Mouse (Mus musculus) kidney, adult 9 months (tissue): ENCODE data around the gene Pnpla2.

Experiments
- DNase-seq: peaks from one replicate; pipeline ENCODE4 v3.0.0; 2022

The Pnpla2 gene

DNA sequence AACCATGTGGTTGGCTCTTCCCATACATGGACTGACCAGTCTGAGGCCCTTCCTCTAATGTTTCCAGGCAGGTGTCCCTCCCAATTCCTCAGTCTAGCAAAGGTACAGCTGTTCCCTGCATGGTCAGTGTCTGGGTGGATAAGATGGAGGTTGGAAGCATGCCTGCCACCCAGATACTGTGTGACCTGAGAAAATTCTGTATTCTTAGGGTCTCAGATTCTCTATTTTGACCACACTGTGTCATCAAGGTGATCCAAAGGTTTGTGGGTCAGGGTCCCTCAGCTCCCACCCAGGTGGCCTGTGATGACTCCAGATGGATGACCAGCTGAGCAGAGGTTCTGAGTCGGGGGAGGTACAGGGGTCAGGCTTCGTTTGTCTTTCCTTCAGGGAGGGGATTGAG lies 30.2 kb downstream of the Pnpla2 start:
- no peak for DNase-seq

DNA sequence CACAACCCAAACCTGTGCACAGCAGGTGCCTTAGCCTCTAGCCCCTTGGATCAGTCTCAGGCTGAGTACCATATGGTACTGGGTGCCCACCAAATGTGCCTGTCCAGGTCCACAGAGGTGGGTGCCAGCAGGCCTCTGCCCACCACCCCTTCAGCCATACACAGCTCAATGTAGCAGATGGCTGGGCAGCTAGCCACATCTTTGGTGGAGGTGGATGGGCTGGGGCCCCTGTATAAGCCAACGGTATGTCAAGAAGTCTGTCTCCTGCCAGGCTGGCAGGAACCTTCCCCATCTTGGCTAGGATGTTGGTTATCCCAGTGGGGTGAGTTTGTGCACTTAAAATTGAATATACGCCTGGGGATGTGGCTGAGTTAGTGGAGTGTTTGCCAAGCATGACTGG lies 30.6 kb downstream of the Pnpla2 start:
- DNase-seq: no peak

DNA sequence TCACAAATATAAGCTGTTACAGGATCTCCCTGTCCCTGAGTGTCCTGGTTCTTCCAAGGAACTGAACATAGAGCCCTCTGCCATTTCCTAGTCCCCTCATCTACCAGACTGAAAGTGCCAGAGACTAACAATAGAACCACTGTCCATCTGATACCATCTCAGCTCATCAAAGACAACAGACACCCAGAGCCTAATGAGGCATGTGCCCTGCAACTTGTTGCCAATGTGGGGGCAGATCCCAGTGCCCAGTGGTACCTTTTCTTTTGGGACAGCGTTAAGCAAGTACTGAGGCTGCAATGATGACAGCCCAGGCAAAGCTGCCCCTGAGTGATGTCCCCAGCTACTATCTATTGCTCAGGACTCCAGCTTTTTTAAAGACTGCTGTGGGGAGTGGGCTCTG lies 31.2 kb downstream of the Pnpla2 start:
- no peak for DNase-seq

DNA sequence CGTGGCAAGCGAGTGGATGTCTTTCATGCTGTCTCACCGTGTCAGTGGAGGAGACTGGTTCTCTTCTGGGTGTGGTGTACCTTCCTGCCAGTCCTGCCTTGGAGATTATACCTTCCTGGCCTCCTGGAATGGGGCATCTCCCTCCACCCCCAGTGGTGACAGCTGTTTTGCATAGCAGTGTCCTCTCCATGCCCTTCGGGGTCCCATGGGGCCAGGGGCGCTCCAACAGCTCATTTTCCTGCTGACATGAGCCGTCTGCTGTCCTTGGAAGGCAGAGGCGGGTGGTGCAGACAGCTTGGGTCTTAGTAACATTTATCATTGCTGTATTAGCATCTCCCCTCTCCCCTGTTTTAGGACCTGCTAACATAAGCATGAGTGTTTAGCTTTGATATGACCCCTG lies 32.1 kb downstream of the Pnpla2 start:
- DNase-seq: no peak

DNA sequence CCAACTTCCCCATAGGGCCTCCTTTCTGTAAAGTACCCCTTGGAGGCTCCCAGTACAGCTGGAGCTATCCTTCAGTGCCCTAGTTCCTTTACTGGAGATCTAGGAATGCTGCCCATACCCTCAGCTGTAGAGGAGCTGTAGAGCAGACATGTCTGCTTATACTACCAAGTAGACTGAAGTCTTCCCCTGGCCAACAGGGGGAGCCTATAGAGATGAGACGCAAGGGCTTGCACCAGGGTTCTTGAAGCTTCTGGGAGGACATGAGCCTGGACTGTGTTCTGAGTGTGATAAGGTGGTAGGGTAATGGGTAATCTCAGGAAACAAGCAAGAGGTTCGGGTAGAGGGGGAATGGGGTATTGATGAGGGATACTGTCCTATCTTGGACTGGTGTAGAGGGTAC lies 36.2 kb downstream of the Pnpla2 start:
- DNase-seq: no peak

DNA sequence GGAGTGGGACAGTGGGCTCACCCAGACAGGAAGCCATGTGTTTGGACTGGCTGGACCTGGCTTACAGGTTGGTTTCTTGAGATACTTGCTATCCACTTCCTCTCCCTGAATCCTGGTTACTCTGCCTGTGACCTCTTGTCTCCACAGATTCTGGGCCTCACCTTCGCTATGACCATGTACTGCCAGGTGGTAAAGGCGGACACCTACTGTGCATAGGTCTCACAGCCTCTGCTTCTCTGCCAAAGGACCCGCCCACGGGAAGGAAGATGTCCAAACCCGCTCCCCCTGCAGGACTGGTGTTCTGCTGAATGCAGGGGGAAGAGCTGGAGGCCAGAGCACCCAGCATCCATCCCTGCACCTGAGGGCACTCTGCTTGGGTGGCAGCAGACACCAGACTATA lies 37.7 kb downstream of the Pnpla2 start:
- DNase-seq: no peak

DNA sequence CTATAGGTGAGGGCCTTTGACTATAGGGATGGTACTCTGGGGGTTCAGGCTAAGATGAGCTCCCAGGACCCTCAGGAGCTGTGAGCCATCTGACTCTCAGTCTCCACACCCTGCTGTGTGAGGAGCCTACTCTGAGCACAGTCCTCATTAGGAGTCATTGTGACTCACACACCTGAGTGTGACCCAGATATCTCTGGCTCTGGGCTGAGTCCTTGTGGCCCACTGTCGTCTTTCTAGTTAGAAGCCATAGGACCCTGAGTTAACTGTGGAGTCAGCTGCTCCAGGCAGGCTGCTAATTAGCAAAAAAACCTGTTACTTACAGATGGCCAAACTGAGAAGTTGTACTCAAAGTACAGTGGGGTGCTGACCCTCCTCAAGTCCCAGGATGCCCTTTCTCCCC lies 38.7 kb downstream of the Pnpla2 start:
- DNase-seq: no peak

DNA sequence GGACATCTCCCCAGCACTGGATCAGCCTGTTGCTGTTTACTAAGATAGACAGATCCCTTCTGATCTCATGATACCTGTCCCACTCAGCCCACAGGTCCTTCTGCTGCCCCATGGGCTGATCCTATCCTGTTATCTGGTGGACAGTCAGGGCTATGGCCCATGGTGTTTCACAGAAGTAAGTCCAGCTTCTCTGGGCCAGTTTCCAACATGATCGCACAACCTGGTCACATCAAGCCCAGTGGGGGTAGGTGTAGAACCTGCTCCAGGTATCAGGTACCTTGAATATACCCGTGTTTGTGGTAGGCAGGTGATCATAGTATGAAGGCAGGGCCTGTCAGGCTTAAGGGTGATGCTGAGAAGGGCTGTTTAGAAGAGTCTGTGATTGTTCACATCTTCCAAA lies 40.4 kb downstream of the Pnpla2 start:
- no peak for DNase-seq

DNA sequence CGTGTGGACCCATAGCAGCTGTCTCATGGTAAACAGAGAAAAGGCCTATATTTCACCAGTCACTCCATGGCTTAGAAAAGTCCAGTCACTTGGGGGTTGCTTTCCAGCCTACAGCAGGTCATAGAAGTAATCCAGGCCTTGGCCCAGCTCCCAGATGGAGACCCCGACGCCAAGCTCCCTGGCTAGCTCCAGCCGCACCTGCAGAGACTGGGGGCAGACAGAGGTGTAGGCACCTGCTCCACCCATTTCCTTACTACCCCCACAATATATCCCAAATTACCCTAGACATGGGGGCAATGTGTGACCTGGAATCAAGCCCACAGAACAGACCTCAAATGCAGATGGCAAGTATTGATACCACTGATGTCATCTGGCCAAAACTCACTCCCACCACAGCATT lies 40.9 kb downstream of the Pnpla2 start:
- no peak for DNase-seq

DNA sequence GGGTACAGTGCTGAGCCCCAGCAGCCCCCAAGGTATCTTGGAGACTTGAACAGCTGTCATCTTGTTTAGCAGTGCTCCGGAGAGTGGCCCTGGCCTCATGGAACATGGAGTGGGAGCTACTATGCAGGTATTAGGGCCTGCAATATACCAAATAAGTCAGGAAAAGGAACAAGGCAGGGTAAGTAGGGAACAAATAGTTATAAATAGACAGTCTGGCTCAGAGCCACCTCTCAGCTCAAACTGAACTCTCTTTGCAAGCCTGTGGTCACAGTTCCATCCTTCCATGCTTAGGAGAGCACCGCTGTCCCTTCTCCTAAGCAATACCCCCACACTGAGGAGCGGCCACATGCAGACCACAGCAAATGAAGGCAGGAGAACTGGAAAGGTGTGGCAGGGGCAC lies 42.6 kb downstream of the Pnpla2 start:
- no peak for DNase-seq

DNA sequence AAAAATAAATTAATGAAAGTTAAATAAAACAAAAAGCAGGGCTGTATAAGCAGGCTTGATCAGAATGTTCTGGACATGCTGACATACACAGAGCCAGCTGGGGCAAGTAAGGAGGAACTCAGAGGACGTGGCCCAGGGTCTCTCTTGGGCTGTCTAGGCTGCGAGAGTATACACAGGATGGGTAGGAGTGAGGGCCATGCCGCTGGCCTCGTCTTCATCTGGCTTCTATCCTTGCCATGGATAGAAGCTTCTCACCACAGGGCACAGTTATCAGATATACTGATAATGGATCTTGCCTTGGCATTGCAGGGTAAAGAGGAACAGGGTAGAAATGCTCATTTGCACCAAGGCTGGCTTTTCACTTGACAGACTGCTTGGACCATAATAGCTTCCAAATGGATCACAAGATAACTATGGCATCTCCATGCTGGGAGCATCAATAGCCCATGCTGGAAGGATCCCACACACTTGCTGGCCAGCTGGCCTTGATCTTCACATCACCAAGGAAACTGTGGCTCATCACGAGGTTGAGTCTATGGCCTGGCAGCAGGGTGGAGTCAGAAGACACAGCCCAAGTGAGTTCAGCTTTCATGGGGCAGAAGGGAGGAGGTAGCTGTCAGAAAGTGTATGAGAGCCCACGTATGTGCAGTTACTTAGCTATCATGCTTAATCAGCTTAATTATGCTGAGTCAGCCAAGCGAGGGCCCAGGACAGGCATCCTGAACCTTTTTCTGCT lies 47.0 kb downstream of the Pnpla2 start:
- DNase-seq: no peak

DNA sequence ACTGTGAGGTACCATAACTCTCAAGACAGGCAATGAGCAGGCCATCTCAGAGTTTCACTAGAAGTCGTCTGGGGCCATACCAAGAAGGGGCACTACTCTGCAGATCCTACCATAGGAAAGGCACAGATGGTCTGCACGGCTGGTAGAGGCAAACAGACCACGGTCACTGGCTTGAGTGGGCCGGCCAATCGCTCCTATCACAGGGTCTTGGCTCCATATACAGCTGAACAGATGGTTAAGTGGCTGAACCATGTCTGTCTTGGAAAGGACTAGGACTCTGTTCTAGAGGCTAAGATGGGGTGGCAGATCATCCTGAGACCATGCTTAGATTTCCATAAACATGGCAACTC lies 47.5 kb downstream of the Pnpla2 start:
- DNase-seq: no peak

DNA sequence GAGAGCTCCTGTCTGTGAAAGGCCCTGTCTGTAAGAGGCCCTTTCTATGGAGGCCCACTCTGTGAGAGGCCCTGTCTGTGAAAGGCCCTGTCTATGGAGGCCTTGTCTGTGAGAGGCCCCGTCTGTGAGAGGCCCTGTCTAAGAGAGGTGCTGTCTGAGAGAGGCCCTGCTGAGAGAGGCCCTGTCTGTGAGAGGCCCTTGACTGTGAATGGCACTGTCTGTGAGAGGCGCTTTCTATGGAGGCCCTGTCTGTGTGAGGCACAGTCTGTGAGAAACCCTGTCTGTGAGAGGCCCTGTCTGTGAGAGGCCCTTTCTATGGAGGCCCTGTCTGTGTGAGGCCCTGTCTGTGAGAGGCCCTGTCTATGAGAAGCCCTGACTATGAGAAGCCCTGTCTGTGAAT lies 51.3 kb downstream of the Pnpla2 start:
- DNase-seq: no peak

DNA sequence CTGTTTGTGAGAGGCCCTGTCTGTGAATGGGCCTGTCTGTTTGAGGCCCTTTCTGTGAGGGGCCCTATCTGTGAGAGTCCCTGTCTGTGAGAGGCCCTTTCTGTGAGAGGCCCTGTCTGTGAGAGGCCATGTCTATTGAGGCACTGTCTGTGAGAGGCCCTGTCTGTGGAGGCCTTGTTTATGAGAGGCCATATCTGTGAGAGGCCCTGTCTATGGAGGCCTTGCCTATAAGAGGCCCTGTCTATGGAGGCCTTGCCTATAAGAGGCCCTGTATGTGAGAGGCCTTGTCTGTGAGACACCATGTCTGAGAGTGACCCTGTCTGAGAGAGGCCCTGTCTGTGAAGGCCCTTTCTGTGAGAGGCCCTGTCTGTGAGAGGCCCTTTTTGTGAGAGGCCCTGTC lies 53.2 kb downstream of the Pnpla2 start:
- no peak for DNase-seq

DNA sequence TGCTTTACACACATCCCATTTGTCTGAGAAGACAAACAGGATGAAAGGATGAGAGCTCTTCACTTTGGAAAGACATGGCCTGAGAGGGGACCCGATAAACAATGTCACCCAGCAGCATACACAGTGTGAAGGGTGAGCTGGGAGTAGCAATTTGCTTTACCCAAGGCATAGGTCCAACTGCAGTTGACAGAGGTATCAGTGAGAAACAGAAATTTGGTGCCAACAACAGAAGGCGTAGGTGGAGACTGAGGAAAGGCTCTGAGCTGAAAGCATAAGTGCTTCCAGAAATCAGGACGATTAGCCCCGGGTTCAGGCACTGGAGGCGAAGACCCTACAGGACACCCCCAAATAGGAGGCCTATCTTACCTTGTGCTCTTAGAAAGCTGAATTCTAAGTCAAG lies 55.2 kb downstream of the Pnpla2 start:
- DNase-seq: no peak
